7 mouse cellular contexts compared by ENCODE assay signal in the genomic region with DNA sequence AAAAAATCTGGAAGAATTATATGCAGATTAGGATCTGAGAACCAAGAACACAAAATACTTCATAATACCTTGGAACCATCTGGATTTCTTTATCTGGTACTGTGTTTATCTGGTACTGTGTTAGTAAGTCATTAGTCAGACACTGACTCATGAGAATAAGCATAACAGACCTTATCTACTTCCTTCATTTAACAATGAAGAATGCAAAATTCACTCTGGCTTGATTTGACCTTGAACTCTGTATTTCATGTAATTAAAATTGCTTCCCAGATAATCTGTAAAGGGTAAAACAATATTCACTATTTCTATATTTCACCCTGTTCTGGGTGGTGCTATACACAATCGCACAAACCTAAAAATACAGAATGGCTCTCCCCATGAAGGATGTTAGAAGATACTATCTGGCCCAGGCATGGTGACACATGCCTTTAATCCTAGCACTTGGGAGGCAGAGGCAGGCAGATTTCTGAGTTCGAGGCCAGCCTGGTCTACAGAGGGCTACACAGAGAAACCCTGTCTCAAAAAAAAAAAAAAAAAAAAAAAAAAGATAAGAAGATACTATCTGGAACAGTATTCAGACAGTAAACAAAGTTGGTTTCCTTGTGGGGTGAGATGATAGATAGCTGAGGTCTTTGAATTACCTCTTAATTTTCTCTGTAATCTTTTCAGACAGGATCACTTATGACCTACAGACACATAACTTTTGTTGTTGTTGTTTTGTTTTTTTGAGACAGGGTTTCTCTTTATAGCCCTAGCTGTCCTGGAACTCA. TPM values are rescaled to one million over a fixed set of nuclear protein-coding genes. Genes with fewer than 3 reads are reported as not detected.
A peak's percentile ranks its signal among the peaks of the same experiment; 100 is the strongest.
DNase-seq lines count a peak whose midpoint lies in the region; ATAC-seq lines count a peak whose summit lies in the region.

No protein-coding gene starts in this region.

- H3K27me3 ChIP-seq in lung, embryonic 16.5 days (ENCODE audit: control insufficient read depth, insufficient read depth, low read depth, low read length) = no peaks in the 10 kb centered on the region; the same call in 1 of the 2 replicates
- peaks cover 14% of the 10 kb centered on the region; the same call in 1 of the 2 replicates for H3K27me3 ChIP-seq in forebrain, embryonic 12.5 days
- no peaks in the 10 kb centered on the region for H3K27me3 ChIP-seq in liver, embryonic 11.5 days (replicated peaks; ENCODE audit: control insufficient read depth, insufficient read depth, low read length)
- H3K27me3 ChIP-seq in stomach, embryonic 16.5 days (ENCODE audit: control insufficient read depth, insufficient read depth, low read length) = no peaks in the 10 kb centered on the region

- no peaks in the 10 kb centered on the region for H3K9me3 ChIP-seq in lung, embryonic 16.5 days (ENCODE audit: control insufficient read depth, low read length)
- no peaks in the 10 kb centered on the region for H3K9me3 ChIP-seq in forebrain, embryonic 12.5 days
- no peaks in the 10 kb centered on the region for H3K9me3 ChIP-seq in liver, embryonic 11.5 days (ENCODE audit: control insufficient read depth, low read length)
- H3K9me3 ChIP-seq in stomach, embryonic 16.5 days (replicated peaks; ENCODE audit: control insufficient read depth, low read length) = no peaks in the 10 kb centered on the region

- peak overlapping the region; percentile 87 for H3K4me3 ChIP-seq in lung, embryonic 16.5 days (ENCODE audit: low read length)
- peak overlapping the region; percentile 90 for H3K4me3 ChIP-seq in forebrain, embryonic 12.5 days (replicated peaks)
- peak overlapping the region; percentile 75 for H3K4me3 ChIP-seq in liver, embryonic 11.5 days (ENCODE audit: low read depth, low read length)
- peak overlapping the region; percentile 94 for H3K4me3 ChIP-seq in stomach, embryonic 16.5 days (replicated peaks; ENCODE audit: low read length)

- DNase-seq in lung, postnatal 10 days = no peak
- no peak for DNase-seq in liver, embryonic 11.5 days (ENCODE audit: low spot score)
- no peak for DNase-seq in urinary bladder, postnatal 36 days (ENCODE audit: low spot score in 2 of 2)
- DNase-seq in adipocyte (ENCODE audit: low spot score) = no peak

- ATAC-seq in lung, embryonic 16.5 days (ENCODE audit: low read depth) = no peak
- ATAC-seq in forebrain, embryonic 12.5 days (ENCODE audit: low FRiP score) = no peak
- ATAC-seq in liver, embryonic 11.5 days (replicated peaks; ENCODE audit: low FRiP score) = no peak
- no peak for ATAC-seq in stomach, embryonic 16.5 days (ENCODE audit: insufficient read depth, low FRiP score)

- peak overlapping the region; percentile 44 for H3K4me2 ChIP-seq in lung, embryonic 16.5 days (ENCODE audit: low read depth, low read length)
- H3K4me2 ChIP-seq in forebrain, embryonic 12.5 days = peak overlapping the region; percentile 81
- H3K4me2 ChIP-seq in liver, embryonic 11.5 days = peak overlapping the region; percentile 70
- H3K4me2 ChIP-seq in stomach, embryonic 16.5 days (ENCODE audit: low read depth, low read length) = peak overlapping the region; percentile 46

- H3K36me3 ChIP-seq in lung, embryonic 16.5 days (ENCODE audit: control insufficient read depth, insufficient read depth, low read length) = peaks cover 15% of the 10 kb centered on the region
- peaks cover 24% of the 10 kb centered on the region for H3K36me3 ChIP-seq in forebrain, embryonic 12.5 days (replicated peaks)
- peaks cover 21% of the 10 kb centered on the region for H3K36me3 ChIP-seq in liver, embryonic 11.5 days (ENCODE audit: control insufficient read depth, insufficient read depth, low read length)
- H3K36me3 ChIP-seq in stomach, embryonic 16.5 days (ENCODE audit: control insufficient read depth, insufficient read depth, low read length) = 0 out of 2 replicates have a peak, but pooled peaks cover 5% of the 10 kb centered on the region

- H3K4me1 ChIP-seq in lung, embryonic 16.5 days (replicated peaks; ENCODE audit: control insufficient read depth, insufficient read depth, low read length) = peaks cover 10% of the 10 kb centered on the region
- peaks cover 11% of the 10 kb centered on the region for H3K4me1 ChIP-seq in forebrain, embryonic 12.5 days
- H3K4me1 ChIP-seq in liver, embryonic 11.5 days (replicated peaks; ENCODE audit: control insufficient read depth, insufficient read depth, low read length) = peaks cover 10% of the 10 kb centered on the region
- H3K4me1 ChIP-seq in stomach, embryonic 16.5 days (ENCODE audit: control insufficient read depth, insufficient read depth, low read length) = peaks cover 10% of the 10 kb centered on the region

- no peak overlapping the region for H3K9ac ChIP-seq in lung, embryonic 16.5 days (ENCODE audit: low read length)
- H3K9ac ChIP-seq in forebrain, embryonic 12.5 days = 0 out of 2 replicates have a peak overlapping the region, but pooled peaks have one; percentile 91
- 0 out of 2 replicates have a peak overlapping the region, but pooled peaks have one; percentile 40 for H3K9ac ChIP-seq in liver, embryonic 11.5 days (ENCODE audit: low read depth, low read length)
- no peak overlapping the region for H3K9ac ChIP-seq in stomach, embryonic 16.5 days (ENCODE audit: low read length)

- no peak overlapping the region for H3K27ac ChIP-seq in lung, embryonic 16.5 days (ENCODE audit: low read length)
- no peak overlapping the region for H3K27ac ChIP-seq in forebrain, embryonic 12.5 days
- no peak overlapping the region for H3K27ac ChIP-seq in liver, embryonic 11.5 days (ENCODE audit: low read depth, low read length)
- H3K27ac ChIP-seq in stomach, embryonic 16.5 days (ENCODE audit: low read length) = no peak overlapping the region

- 85% methylated on average over 2 of the region's 2 CpGs for WGBS in lung, embryonic 16.5 days
- 95% methylated on average over 2 of the region's 2 CpGs for WGBS in forebrain, embryonic 12.5 days
- WGBS in liver, embryonic 11.5 days = 78% methylated on average over 2 of the region's 2 CpGs
- WGBS in stomach, embryonic 16.5 days = 94% methylated on average over 2 of the region's 2 CpGs

RNA-seq across cellular contexts. Expression of a gene that starts 0.9 kb away (rescaled TPM):
- 59.5 and 63.5 TPM in 2 replicates for polyA plus RNA-seq in lung, embryonic 16.5 days (2015; fragmentation: Nextera tagmentation; extraction: Ambion mirVana)
- 79.8 and 93.9 TPM in 2 replicates for polyA plus RNA-seq in forebrain, embryonic 12.5 days (2016; fragmentation: Nextera tagmentation; extraction: Ambion mirVana)
- 59.5 and 62.2 TPM in 2 replicates for polyA plus RNA-seq in liver, embryonic 11.5 days (2014; fragmentation: Nextera tagmentation; extraction: Ambion mirVana)
- 72.4 and 80.3 TPM in 2 replicates for polyA plus RNA-seq in stomach, embryonic 16.5 days (2015; fragmentation: Nextera tagmentation; extraction: Ambion mirVana)

RNA-seq across cellular contexts. Expression of a gene that starts 14.9 kb away (rescaled TPM):
- polyA plus RNA-seq in lung, embryonic 16.5 days (2015; fragmentation: Nextera tagmentation; extraction: Ambion mirVana) = 24.6 and 26.2 TPM in 2 replicates
- 38.9 and 43.2 TPM in 2 replicates for polyA plus RNA-seq in forebrain, embryonic 12.5 days (2016; fragmentation: Nextera tagmentation; extraction: Ambion mirVana)
- polyA plus RNA-seq in liver, embryonic 11.5 days (2014; fragmentation: Nextera tagmentation; extraction: Ambion mirVana) = 30.9 and 32.9 TPM in 2 replicates
- polyA plus RNA-seq in stomach, embryonic 16.5 days (2015; fragmentation: Nextera tagmentation; extraction: Ambion mirVana) = 29.3 and 31.7 TPM in 2 replicates

RNA-seq across cellular contexts. Expression of a gene that starts 15.1 kb away (rescaled TPM):
- polyA plus RNA-seq in lung, embryonic 16.5 days (2015; fragmentation: Nextera tagmentation; extraction: Ambion mirVana) = 81.9 and 84.7 TPM in 2 replicates
- polyA plus RNA-seq in forebrain, embryonic 12.5 days (2016; fragmentation: Nextera tagmentation; extraction: Ambion mirVana) = 45.1 and 48.3 TPM in 2 replicates
- polyA plus RNA-seq in liver, embryonic 11.5 days (2014; fragmentation: Nextera tagmentation; extraction: Ambion mirVana) = 47.4 and 48.7 TPM in 2 replicates
- polyA plus RNA-seq in stomach, embryonic 16.5 days (2015; fragmentation: Nextera tagmentation; extraction: Ambion mirVana) = 89.2 and 106 TPM in 2 replicates

RNA-seq across cellular contexts. Expression of a gene that starts 30.0 kb away (rescaled TPM):
- 0.13 and 0.35 TPM in 2 replicates for polyA plus RNA-seq in lung, embryonic 16.5 days (2015; fragmentation: Nextera tagmentation; extraction: Ambion mirVana)
- polyA plus RNA-seq in forebrain, embryonic 12.5 days (2016; fragmentation: Nextera tagmentation; extraction: Ambion mirVana) = 0.41 and 0.52 TPM in 2 replicates
- polyA plus RNA-seq in liver, embryonic 11.5 days (2014; fragmentation: Nextera tagmentation; extraction: Ambion mirVana) = 0.18 and 0.36 TPM in 2 replicates
- 0.17 and 0.54 TPM in 2 replicates for polyA plus RNA-seq in stomach, embryonic 16.5 days (2015; fragmentation: Nextera tagmentation; extraction: Ambion mirVana)

RNA-seq across cellular contexts. Expression of a gene that starts 40.7 kb away (rescaled TPM):
- 44.9 and 46.7 TPM in 2 replicates for polyA plus RNA-seq in lung, embryonic 16.5 days (2015; fragmentation: Nextera tagmentation; extraction: Ambion mirVana)
- polyA plus RNA-seq in forebrain, embryonic 12.5 days (2016; fragmentation: Nextera tagmentation; extraction: Ambion mirVana) = 63.0 and 64.7 TPM in 2 replicates
- polyA plus RNA-seq in liver, embryonic 11.5 days (2014; fragmentation: Nextera tagmentation; extraction: Ambion mirVana) = 48.3 and 50.3 TPM in 2 replicates
- polyA plus RNA-seq in stomach, embryonic 16.5 days (2015; fragmentation: Nextera tagmentation; extraction: Ambion mirVana) = 28.9 and 30.7 TPM in 2 replicates

Comparison
In these comparisons a context has a peak if more than half of its experiments do, and no peak if none do; other contexts are left out.
1. H3K9ac ChIP-seq: peak in forebrain, embryonic 12.5 days (single experiment) and liver, embryonic 11.5 days (single experiment); none in lung, embryonic 16.5 days (single experiment) and stomach, embryonic 16.5 days (single experiment).
2. Peak in every context shown above with its lines, with median percentiles within 50 percentile points of each other: H3K4me2 ChIP-seq and H3K4me3 ChIP-seq.